Mouse (Mus musculus) stomach, postnatal 0 days (tissue): Measurements from ENCODE around the gene Rtkn2.

ENCODE experiments used
- CTCF ChIP-seq: IDR thresholded peaks from 2 replicates; pipeline ENCODE4 v1.5.1; 2016; ENCODE audit warnings: antibody characterized with exemption, low read depth, mild to moderate bottlenecking, moderate library complexity
- EP300 ChIP-seq: optimal IDR thresholded peaks from 2 replicates; pipeline ENCODE3; 2016; ENCODE audit warnings: antibody characterized with exemption

DNA sequence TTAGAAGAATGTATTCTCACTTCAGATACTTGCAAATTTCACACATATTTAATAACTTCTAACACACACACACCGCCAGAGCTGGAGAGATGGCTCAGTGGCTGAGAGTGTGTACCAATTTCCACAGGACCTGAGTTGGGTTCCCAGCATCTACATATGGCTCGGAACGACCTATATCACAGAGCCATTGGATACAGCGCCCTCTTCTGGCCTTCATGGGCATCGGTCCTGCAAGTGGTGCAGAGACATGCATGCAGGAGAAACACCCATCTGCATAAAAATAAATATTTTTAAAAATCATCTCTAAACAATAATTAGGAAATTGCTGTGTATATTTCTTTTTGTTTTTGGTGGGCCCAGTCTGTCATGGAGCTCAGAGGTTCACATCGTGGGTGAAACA, 22.1 kb downstream of the Rtkn2 start:
- TF ChIP-seq EP300, result no peak
- TF ChIP-seq CTCF, result peak; percentile 40
